9 mouse cellular contexts compared by ENCODE assay signal in genomic region chr7:79300432-79301151, GRCm38 (mm10). TPM values are rescaled to one million over a fixed set of nuclear protein-coding genes. Genes with fewer than 3 reads are reported as not detected.
DNase-seq lines count a peak whose midpoint lies in the region; ATAC-seq lines count a peak whose summit lies in the region.
"Had no signal": no experiment of that assay in that cellular context is flagged by ENCODE, and none has a peak within 500 bp of the region (broad histone marks: within the 10 kb centered on the region; RNA-seq: fewer than 3 reads in every experiment).

No protein-coding gene starts in this region.

- no peak for DNase-seq in heart, adult 18-20 months
- peak; percentile 68 for DNase-seq in CD4-positive, CD25-positive, alpha-beta regulatory T cell, adult 2 months (ENCODE audit: low read depth, low spot score)
- no peak for DNase-seq in adrenal gland, adult 8-10 months
- DNase-seq in frontal cortex, postnatal 14 days (ENCODE audit: low spot score in 2 of 2) = no peak
- no peak for DNase-seq in urinary bladder, adult 18-20 months (ENCODE audit: low spot score in 2 of 2)

- peaks cover 42% of the 10 kb centered on the region for H3K4me1 ChIP-seq in heart, embryonic 13.5 days
- H3K4me1 ChIP-seq in forebrain, embryonic 13.5 days = peaks cover 22% of the 10 kb centered on the region
- H3K4me1 ChIP-seq in megakaryocyte, embryonic 14.5 days = peaks cover 74% of the 10 kb centered on the region

- 34% methylated on average over 13 of the region's 13 CpGs for WGBS in heart, embryonic 13.5 days
- WGBS in forebrain, embryonic 13.5 days = 62% methylated on average over 13 of the region's 13 CpGs

- no peak overlapping the region for H3K4me2 ChIP-seq in heart, embryonic 13.5 days
- H3K4me2 ChIP-seq in forebrain, embryonic 13.5 days = no peak overlapping the region

- no peaks in the 10 kb centered on the region for H3K27me3 ChIP-seq in heart, embryonic 13.5 days (replicated peaks)
- H3K27me3 ChIP-seq in forebrain, embryonic 13.5 days = no peaks in the 10 kb centered on the region
- H3K27me3 ChIP-seq in megakaryocyte, embryonic 14.5 days (replicated peaks) = no peaks in the 10 kb centered on the region

- H3K36me3 ChIP-seq in heart, embryonic 13.5 days = peaks cover 21% of the 10 kb centered on the region
- peaks cover 35% of the 10 kb centered on the region for H3K36me3 ChIP-seq in forebrain, embryonic 13.5 days (ENCODE audit: poor library complexity, severe bottlenecking)
- peaks cover 95% of the 10 kb centered on the region for H3K36me3 ChIP-seq in megakaryocyte, embryonic 14.5 days (replicated peaks; ENCODE audit: low read length)

- no peaks in the 10 kb centered on the region for H3K9me3 ChIP-seq in heart, embryonic 13.5 days
- no peaks in the 10 kb centered on the region for H3K9me3 ChIP-seq in forebrain, embryonic 13.5 days (replicated peaks)
- no peaks in the 10 kb centered on the region for H3K9me3 ChIP-seq in megakaryocyte, embryonic 14.5 days

- peak overlapping the region; percentile 26; the same call in 1 of the 2 replicates for H3K27ac ChIP-seq in heart, embryonic 13.5 days (replicated peaks)
- peak overlapping the region; percentile 51; the same call in 1 of the 2 replicates for H3K27ac ChIP-seq in forebrain, embryonic 13.5 days
- H3K27ac ChIP-seq: liver, embryonic 14.5 days had no signal

- H3K9ac ChIP-seq in heart, embryonic 13.5 days = no peak overlapping the region
- H3K9ac ChIP-seq in forebrain, embryonic 13.5 days = no peak overlapping the region; the same call in 1 of the 2 replicates
- H3K9ac ChIP-seq: liver, embryonic 14.5 days had no signal

- H3K4me3 ChIP-seq in heart, embryonic 13.5 days = no peak overlapping the region
- H3K4me3 ChIP-seq in forebrain, embryonic 13.5 days = no peak overlapping the region
- peak overlapping the region; percentile 70 for H3K4me3 ChIP-seq in megakaryocyte, embryonic 14.5 days (replicated peaks)

- ATAC-seq in heart, embryonic 13.5 days (ENCODE audit: extremely low read depth, insufficient number of reproducible peaks, low FRiP score, low TSS enrichment) = no peak
- ATAC-seq in forebrain, embryonic 13.5 days = peak; percentile 36; the same call in 1 of the 2 replicates

RNA-seq across cellular contexts. Expression of gene Abhd2, which starts 27.6 kb away (rescaled TPM):
- polyA plus RNA-seq in heart, embryonic 13.5 days (2015; fragmentation: Nextera tagmentation; extraction: Ambion mirVana) = 4.0 and 4.3 TPM in 2 replicates
- 10 to 100 TPM; 33.0 to 36.3 TPM for total RNA-seq in heart, adult 18-20 months (2021)
- 16.9 and 17.3 TPM in 2 replicates for polyA plus RNA-seq in forebrain, embryonic 13.5 days (2015; fragmentation: Nextera tagmentation; extraction: Ambion mirVana)
- polyA plus RNA-seq in megakaryocyte, embryonic 14.5 days (2012; ENCODE audit: insufficient read depth, low replicate concordance) = 18.2 and 77.1 TPM in 2 replicates
- 1,000 to 10,000 TPM; 1,088 to 1,472 (median 1,425) TPM for total RNA-seq in adrenal gland, adult 8-10 months (2022)
